Mouse (Mus musculus) spleen, postnatal 14 days (tissue): ENCODE measurements around the gene Mylip.

Experiments
- DNase-seq, 2 experiments: peaks; one replicate each; pipeline ENCODE4 v3.0.0; 2021 to 2022; ENCODE audit warnings: low spot score in 2 of 2

Gene Mylip

DNA sequence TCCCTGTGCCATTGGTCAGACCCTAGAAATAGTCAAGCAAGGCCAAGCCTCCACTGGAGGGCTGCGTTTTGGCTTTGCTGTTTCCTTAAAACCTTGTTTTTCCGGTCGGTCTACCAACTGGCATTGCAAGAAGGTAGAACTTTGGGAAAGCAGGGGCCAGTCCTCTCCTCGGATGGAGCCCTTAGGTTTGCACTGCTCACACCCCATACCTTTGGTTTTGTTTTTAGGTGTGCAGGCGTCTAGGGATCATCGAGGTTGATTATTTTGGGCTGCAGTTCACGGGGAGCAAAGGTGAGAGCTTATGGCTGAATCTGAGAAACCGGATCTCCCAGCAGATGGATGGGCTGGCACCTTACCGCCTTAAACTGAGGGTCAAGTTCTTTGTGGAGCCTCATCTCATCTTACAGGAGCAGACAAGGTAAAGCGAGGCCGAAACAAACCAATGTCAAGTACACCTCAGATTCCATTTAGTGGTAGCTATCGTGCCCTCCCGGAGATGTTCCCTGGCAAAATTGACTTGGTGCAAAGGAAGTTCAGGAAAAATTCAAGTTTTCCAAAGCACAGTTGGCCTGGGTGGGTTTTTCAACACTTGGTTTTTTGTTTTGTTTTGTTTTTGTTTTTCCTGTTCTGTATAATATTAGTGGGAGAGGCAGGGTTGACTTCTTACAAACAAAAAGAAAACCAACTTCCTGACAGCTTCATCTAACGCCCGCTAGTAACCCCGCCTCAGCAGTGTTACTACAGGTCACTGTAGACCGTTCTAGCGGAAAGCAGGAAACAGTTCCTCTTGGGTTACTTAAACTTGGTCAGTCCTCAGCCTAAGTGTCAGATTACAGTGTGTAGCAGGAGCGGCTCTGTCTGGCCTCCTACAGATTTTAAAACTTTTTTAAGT lies 1.7 kb downstream of the Mylip start:
- DNase-seq: peak in 1 of 2 experiments; percentile 56

- DNase-seq: no peak
These were observed 2.4 kb downstream of the Mylip start for GRCm38 (mm10) chr13:45391854-45392454.

GRCm38 (mm10) chr13:45394221-45394768 lies 4.8 kb downstream of the Mylip start:
- DNase-seq: no peak

DNA sequence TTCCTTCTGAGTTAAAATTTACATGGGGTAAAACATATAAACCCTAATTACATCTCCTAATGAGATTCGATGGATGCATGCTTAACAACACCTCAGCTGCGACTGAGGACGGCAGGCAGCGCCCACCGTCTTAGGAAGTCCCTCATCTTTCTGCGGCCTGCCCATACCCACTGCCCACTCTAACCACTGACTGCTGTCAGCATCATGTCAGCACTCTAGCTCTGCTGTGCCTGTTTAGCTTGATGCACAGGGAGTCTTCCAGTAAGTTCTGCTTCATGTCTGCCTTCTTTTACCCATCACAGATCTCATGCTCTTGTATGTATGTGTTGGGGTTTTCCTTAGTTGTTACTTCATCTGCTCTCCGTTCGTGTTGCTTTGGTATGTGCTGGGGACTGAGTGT lies 7.2 kb downstream of the Mylip start:
- no peak for DNase-seq

GRCm38 (mm10) chr13:45397240-45397639 lies 7.7 kb downstream of the Mylip start:
- DNase-seq: no peak

DNA sequence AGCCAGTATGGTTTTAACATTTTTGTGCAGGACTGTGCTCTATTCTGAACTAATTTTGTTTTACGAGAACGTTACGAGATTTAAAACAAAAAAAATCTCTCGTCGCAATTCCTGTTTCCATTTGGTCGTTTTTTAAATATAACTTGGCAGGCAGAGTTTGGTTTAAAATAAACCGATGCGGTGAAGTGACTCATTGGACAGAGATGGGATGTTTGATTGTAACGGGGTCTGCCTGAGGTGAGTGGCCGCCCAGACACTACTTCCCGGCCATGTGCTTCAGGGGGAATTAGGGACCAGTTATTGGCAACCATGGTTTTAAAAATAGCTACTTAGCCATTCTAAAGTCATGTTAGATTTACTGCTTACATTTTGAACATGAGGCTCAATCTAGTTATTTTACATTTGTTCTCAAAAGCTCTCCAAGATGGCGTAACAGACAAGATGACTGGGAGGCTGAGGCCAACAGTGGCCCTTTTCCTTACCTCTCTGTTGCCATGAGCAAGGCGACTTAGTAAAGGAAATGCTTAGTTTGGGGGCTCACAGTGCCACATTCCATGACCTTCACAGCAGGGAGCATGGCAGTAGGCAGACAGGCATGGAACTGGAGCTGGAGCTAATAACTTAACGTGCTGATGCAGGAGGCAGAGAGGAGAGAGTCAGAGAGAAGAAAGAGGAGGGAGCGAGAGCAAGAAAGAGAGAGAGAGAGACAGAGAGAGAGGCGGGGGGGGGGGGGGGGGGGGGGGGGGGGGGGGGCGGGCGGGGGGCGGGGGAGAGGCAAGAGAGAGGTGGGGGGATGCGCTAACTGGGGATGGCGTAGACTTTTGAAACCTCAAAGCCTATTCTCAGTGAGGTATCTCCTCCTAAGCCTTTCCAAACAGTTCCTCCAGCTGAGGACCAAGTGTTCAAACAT lies 8.6 kb downstream of the Mylip start:
- DNase-seq: no peak

GRCm38 (mm10) chr13:45400700-45401099 lies 11.2 kb downstream of the Mylip start:
- DNase-seq: no peak

DNA sequence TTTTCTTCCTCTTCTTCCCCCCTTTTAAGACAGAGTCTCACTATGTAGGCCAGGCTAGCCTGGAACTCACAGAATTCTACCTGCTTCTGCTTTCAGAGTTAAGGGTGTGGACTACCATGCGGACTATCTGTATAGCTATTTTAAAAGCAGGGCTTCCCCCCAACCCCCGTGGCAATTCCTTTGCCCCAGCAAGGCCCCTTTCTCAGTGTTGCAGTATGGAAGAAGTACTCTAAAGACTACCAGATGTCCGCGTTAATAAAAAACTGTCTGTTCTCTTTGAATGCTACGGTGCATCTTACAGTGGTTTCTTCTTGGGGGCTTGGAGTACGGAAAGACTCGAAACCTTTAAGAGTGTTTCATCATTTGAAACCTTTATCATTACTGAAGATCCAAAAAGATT lies 12.3 kb downstream of the Mylip start:
- DNase-seq: no peak

- DNase-seq: no peak
These were observed 12.9 kb downstream of the Mylip start for GRCm38 (mm10) chr13:45402316-45403039.

DNA sequence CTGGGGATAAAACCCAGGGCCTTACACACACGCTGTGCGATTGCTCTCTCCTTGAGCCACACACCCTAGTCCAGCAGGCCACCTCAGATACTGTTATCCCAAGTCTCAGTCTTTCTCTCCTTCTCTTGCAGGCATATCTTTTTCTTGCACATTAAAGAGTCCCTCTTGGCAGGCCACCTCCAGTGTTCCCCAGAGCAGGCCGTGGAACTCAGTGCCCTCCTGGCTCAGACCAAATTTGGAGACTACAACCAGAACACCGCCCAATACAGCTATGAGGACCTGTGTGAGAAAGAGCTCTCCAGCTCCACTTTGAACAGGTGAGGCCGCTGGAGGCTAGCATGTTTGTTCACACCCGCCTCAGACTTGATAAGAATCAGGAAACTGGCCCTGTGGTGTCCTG lies 14.7 kb downstream of the Mylip start:
- peak in 1 of 2 experiments; percentile 35 for DNase-seq

DNA sequence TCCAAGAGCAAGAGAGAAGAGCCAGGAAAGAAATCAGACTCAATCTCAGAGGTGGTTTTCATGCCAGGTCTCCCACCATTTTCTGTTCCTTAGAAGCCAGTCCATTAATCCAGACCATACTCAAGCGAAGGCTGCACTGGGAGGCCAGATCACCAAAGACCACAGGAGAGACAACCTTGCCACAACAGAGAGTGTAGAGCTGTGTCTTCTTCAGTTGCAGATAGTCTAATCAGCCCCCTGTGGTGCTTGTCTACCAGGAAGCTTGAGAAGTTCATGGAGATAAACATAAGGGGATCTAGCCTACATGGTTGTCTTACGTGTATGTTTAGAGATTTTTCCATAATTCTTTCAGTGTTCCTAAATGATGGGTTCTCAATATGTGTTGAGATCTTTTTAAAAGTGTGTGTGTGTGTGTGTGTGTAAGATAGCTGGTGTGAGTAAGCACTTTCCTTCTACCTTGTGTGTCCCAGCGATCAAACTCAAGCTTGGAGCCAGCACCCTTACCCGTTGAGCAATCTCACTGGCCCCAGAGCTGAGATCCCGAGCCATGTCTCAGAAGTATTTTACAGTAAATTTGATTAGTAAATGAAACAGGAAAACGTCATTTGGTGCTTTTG lies 15.8 kb downstream of the Mylip start:
- DNase-seq: no peak

DNA sequence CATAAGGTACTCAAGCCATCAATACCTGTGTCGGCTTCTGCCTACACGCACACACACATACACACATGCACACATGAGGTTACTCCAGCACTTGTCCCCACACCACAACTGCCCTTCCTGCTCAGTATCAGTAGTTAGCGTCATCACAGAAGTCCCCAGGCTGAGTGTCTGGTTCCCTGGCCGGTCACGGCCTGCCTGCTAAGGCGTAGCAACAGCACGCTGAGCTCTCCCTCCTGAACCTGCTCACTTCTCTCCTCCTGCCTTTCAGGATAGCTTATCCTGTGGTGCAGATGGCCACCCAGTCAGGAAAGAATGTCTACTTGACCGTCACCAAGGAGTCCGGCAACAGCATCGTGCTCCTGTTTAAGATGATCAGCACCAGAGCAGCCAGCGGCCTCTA lies 16.7 kb downstream of the Mylip start:
- no peak for DNase-seq

DNA sequence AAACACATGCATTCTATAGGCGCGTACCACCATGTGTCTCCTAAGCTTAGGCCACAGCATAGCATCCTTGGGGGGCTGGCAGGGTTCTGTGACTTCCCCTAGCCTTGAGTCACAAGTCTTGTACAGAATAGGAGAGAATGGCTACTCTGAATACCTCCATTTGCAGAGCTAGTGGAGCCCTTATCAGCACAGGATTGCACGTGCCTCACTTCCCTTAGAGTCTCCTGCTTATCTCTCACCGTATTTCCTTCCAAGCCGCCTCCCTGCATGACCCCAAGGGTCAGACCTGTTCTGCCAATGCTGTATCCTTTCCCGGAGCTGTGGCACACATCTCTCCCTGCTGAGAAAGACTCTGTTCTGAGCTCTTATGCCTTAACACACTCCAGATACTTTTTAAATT lies 17.2 kb downstream of the Mylip start:
- no peak for DNase-seq

DNA sequence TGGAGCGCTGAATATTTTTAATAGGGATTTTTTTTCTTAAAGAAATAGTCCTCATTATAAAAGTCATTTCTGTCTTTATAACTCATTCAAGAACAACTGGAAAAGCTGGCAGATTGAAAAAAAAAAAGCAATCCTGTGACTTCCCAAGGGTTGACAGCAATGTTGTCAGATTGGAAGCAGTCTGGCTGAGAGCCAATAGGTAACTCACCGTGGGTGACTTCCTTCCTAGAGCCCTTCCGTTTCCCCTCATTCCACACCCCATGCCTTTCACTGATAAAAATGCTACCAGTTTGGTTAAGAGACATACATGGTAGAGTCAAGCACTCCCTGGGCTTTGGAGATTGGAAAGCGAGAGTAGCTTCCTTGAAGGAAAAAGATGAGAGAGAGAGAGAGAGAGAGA lies 21.4 kb downstream of the Mylip start:
- no peak for DNase-seq

- no peak for DNase-seq
These were observed 23.5 kb downstream of the Mylip start for GRCm38 (mm10) chr13:45413066-45413465.

- no peak for DNase-seq
These were observed 24.5 kb downstream of the Mylip start for GRCm38 (mm10) chr13:45414031-45414430.

DNA sequence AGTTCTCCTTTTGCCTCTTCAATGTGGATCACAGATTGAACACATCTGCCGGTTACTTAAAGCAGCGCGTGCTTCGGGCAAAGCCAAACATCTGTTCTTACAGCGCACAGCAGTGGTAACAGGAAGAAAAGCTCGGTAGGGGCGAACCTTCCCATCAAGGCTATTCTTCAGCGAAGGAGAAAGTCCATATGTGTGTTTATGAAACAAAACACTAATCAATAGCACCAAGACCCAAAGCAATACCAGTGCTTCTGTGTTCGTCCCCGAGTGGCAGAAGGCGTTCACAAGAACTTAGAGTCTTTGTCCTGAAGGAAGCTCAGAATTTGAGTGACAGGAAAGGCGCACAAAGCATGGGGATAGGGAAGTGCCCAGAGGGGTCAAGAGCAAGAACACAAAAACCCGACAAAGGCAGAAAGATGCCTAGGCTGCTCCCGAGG lies 27.1 kb downstream of the Mylip start:
- no peak for DNase-seq

DNA sequence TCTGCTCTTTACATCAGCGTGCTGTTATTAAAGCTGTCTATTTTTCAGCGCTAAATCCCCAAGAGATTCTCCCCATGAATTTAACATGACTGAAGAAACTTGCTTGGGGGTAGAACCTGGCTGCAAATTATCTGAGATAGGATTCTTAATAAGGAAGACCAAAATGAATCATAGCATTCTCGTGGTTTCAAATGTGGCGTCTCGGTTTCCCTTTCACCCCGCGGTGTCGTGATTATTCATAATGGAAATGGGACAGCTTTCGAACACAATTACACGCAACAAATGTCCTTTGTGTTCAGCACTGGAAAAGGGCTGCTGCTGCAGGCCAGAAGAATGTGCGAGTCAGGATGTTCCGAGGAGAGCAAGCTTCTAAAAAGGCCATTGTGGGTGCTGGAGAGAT lies 29.4 kb downstream of the Mylip start:
- no peak for DNase-seq

- DNase-seq: no peak
These were observed 32.7 kb downstream of the Mylip start for GRCm38 (mm10) chr13:45422251-45422650.

- DNase-seq: no peak
These were observed 33.2 kb downstream of the Mylip start for GRCm38 (mm10) chr13:45422709-45423108.

DNA sequence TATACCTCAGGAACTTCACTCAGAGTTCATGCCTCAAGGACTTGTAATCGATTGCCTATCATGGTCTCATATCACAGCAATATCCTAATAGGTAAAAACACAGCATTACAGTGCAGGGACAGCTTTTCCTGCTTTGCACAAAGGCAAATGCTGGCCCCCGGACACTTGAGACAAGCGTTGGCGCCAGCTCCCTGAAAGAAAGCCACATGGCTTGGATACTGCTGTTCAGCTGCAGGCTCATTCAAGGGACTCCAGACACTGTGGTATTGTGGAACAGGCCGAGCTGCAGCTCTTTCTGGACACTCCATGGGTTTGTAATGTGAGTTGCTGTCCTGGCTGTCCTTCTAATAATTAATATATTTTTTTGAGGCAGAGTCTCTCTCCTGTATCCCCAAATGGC lies 34.4 kb downstream of the Mylip start:
- DNase-seq: no peak
